Mouse (Mus musculus) kidney, embryonic 15.5 days (tissue): ENCODE data around the gene Dnah8. TPM values are rescaled to one million over a fixed set of nuclear protein-coding genes. Genes with fewer than 3 reads are reported as not detected.

Experiments
- ATAC-seq: fragments of 200-750 bp; cut with Nextera tagmentation; replicated peaks from 2 replicates; pipeline ENCODE4 v1.8.0; 2017; ENCODE audit warnings: moderate TSS enrichment; ENCODE audit not compliant: low FRiP score
- H3K27ac ChIP-seq: fragments of 300-500 bp; sonication (generic); 2 replicates; pipeline ENCODE4 v1.5.1; 2015; ENCODE audit warnings: mild to moderate bottlenecking, inconsistent platforms
- H3K27me3 ChIP-seq: fragments of 300-500 bp; sonication (generic); 2 replicates; pipeline ENCODE4 v1.6.1; 2015; ENCODE audit warnings: inconsistent platforms
- H3K36me3 ChIP-seq: fragments of 300-500 bp; sonication (generic); 2 replicates; pipeline ENCODE4 v1.6.1; 2015; ENCODE audit warnings: inconsistent platforms
- H3K4me1 ChIP-seq: fragments of 300-500 bp; sonication (generic); 2 replicates; pipeline ENCODE4 v1.6.1; 2015; ENCODE audit warnings: inconsistent platforms
- H3K4me2 ChIP-seq: fragments of 300-500 bp; sonication (generic); 2 replicates; pipeline ENCODE4 v1.6.1; 2015; ENCODE audit warnings: moderate library complexity, mild to moderate bottlenecking, inconsistent platforms
- H3K4me3 ChIP-seq: fragments of 300-500 bp; sonication (generic); replicated peaks from 2 replicates; pipeline ENCODE4 v1.5.1; 2015; ENCODE audit warnings: mild to moderate bottlenecking, inconsistent platforms
- H3K9ac ChIP-seq: fragments of 300-500 bp; sonication (generic); 2 replicates; pipeline ENCODE4 v1.6.1; 2015; ENCODE audit warnings: mild to moderate bottlenecking, inconsistent platforms
- H3K9me3 ChIP-seq: fragments of 300-500 bp; sonication (generic); replicated peaks from 2 replicates; pipeline ENCODE4 v1.6.1; 2016; ENCODE audit warnings: inconsistent platforms
- WGBS: fragments of 180-500 bp; shearing (Covaris S2); methylation state at CpG from one replicate; pipeline ENCODE4 v1.1.7; 2015; ENCODE audit warnings: mixed read lengths; 5-methylcytosine and 5-hydroxymethylcytosine counted together
- polyA plus RNA-seq: library from polyadenylated mRNA; unstranded; fragments of >200 nt; fragmentation: Nextera tagmentation; extraction: Ambion mirVana; gene quantifications from 2 replicates; pipeline ENCODE4 v1.2.1, GENCODE M21; 2015

The Dnah8 gene
- polyA plus RNA-seq, 1 experiment from 2014 or later: 0.91 TPM

DNA sequence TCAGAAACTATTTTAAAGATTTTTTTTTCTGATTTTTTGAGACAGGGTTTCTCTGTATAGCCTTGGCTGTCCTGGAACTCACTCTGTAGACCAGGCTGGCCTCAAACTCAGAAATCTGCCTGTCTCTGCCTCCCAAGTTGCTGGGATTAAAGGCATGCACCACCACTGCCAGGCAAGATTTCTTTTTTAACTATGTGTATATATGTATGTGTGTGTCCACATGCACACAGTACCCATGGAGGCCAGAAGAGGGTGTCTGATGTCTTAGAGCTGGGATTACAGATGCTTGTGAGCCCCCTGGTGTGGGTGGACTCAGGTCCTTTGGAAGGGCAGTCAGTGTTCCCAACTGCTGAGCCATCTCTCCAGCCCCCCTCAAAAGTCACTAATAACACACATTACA lies 150.3 kb downstream of the Dnah8 start:
- no peaks in the 10 kb centered on the region for H3K4me1 ChIP-seq
- H3K9ac ChIP-seq: no peak overlapping the region
- no peaks in the 10 kb centered on the region for H3K9me3 ChIP-seq
- H3K4me2 ChIP-seq: no peak overlapping the region
- no peak overlapping the region for H3K4me3 ChIP-seq
- H3K27me3 ChIP-seq: no peaks in the 10 kb centered on the region
- H3K27ac ChIP-seq: no peak overlapping the region
- H3K36me3 ChIP-seq: no peaks in the 10 kb centered on the region
- no peak for ATAC-seq

- H3K4me3 ChIP-seq: no peak overlapping the region
- no peaks in the 10 kb centered on the region for H3K36me3 ChIP-seq
- WGBS: 19% methylated on average over 5 of the region's 5 CpGs
- H3K4me2 ChIP-seq: no peak overlapping the region
- ATAC-seq: no peak
- H3K9ac ChIP-seq: no peak overlapping the region
- H3K4me1 ChIP-seq: no peaks in the 10 kb centered on the region
- no peak overlapping the region for H3K27ac ChIP-seq
- H3K9me3 ChIP-seq: no peaks in the 10 kb centered on the region
- H3K27me3 ChIP-seq: no peaks in the 10 kb centered on the region
These were observed 150.9 kb downstream of the Dnah8 start for GRCm38 (mm10) chr17:30775096-30775495.

GRCm38 (mm10) chr17:30781046-30781445 lies 156.9 kb downstream of the Dnah8 start:
- Histone ChIP-seq H3K9ac (no peak overlapping the region), H3K9me3 (no peaks in the 10 kb centered on the region), H3K36me3 (no peaks in the 10 kb centered on the region), H3K4me1 (peaks cover 3% of the 10 kb centered on the region; the same call in 1 of the 2 replicates), H3K27ac (no peak overlapping the region), H3K4me2 (no peak overlapping the region), H3K4me3 (no peak overlapping the region), H3K27me3 (no peaks in the 10 kb centered on the region)
- no peak for ATAC-seq
- WGBS: 74% methylated on average over 8 of the region's 8 CpGs

DNA sequence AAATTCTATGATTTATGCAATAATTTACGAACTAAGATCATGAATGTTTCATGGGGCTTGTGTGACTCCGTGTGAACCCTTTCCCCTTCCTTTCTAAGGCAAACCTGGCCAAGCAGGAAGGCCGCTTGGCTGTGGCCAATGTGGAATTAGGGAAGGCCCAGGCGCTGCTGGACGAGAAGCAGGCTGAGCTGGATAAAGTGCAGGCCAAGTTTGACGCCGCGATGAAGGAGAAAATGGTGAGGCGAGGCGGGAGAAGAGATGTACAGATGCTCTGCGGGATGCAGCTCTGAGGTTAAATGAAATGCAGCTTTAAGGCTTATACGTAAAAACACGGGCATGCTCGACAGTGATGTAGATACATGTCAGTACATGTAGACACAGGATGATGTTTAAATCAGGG lies 158.1 kb downstream of the Dnah8 start:
- Histone ChIP-seq H3K9ac (no peak overlapping the region), H3K4me1 (peaks cover 3% of the 10 kb centered on the region; the same call in 1 of the 2 replicates), H3K27me3 (no peaks in the 10 kb centered on the region), H3K4me3 (no peak overlapping the region), H3K9me3 (no peaks in the 10 kb centered on the region), H3K4me2 (no peak overlapping the region), H3K36me3 (no peaks in the 10 kb centered on the region), H3K27ac (no peak overlapping the region)
- no peak for ATAC-seq
- WGBS: 74% methylated on average over 14 of the region's 14 CpGs

- Histone ChIP-seq H3K27me3 (no peaks in the 10 kb centered on the region), H3K36me3 (no peaks in the 10 kb centered on the region), H3K27ac (no peak overlapping the region), H3K9ac (no peak overlapping the region), H3K4me2 (no peak overlapping the region), H3K4me3 (no peak overlapping the region), H3K4me1 (peaks cover 3% of the 10 kb centered on the region; the same call in 1 of the 2 replicates), H3K9me3 (no peaks in the 10 kb centered on the region)
- no peak for ATAC-seq
- WGBS: 89% methylated on average over 8 of the region's 8 CpGs
These were observed 164.2 kb downstream of the Dnah8 start for GRCm38 (mm10) chr17:30788361-30788760.

GRCm38 (mm10) chr17:30790816-30791215 lies 166.7 kb downstream of the Dnah8 start:
- no peak overlapping the region for H3K27ac ChIP-seq
- H3K4me2 ChIP-seq: no peak overlapping the region
- ATAC-seq: no peak
- no peak overlapping the region for H3K9ac ChIP-seq
- H3K9me3 ChIP-seq: no peaks in the 10 kb centered on the region
- H3K27me3 ChIP-seq: no peaks in the 10 kb centered on the region
- H3K4me1 ChIP-seq: peaks cover under 1% of the 10 kb centered on the region; the same call in 1 of the 2 replicates
- H3K4me3 ChIP-seq: no peak overlapping the region
- H3K36me3 ChIP-seq: no peaks in the 10 kb centered on the region
- WGBS: 92% methylated on average over 7 of the region's 7 CpGs

- WGBS: 82% methylated on average over 6 of the region's 6 CpGs
- Histone ChIP-seq H3K27ac (no peak overlapping the region), H3K4me2 (no peak overlapping the region), H3K4me3 (no peak overlapping the region), H3K9ac (no peak overlapping the region), H3K36me3 (no peaks in the 10 kb centered on the region), H3K9me3 (no peaks in the 10 kb centered on the region), H3K4me1 (no peaks in the 10 kb centered on the region), H3K27me3 (no peaks in the 10 kb centered on the region)
- no peak for ATAC-seq
These were observed 168.2 kb downstream of the Dnah8 start for GRCm38 (mm10) chr17:30792396-30792795.

DNA sequence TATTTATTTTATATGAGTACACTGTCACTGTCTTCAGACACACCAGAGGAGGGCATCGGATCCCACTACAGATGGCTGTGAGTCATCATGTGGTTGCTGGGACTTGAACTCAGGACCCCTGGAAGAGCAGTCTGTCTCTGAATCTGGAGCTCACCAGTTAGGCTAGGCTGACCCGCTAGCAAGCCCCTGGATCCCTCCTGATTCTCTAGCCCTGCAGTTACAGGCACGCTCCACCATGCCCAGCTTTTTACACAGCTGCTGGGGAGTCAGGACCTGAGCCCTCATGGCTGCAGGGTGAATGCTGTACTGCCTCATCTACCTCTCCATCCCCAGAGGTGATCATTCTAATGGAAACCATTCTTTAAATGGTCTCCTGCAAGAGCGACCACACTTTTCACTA lies 172.5 kb downstream of the Dnah8 start:
- ATAC-seq: no peak
- Histone ChIP-seq H3K9me3 (no peaks in the 10 kb centered on the region), H3K4me1 (no peaks in the 10 kb centered on the region), H3K4me3 (no peak overlapping the region), H3K27ac (no peak overlapping the region), H3K36me3 (no peaks in the 10 kb centered on the region), H3K9ac (no peak overlapping the region), H3K4me2 (no peak overlapping the region), H3K27me3 (no peaks in the 10 kb centered on the region)
- 85% methylated on average over 4 of the region's 4 CpGs for WGBS

DNA sequence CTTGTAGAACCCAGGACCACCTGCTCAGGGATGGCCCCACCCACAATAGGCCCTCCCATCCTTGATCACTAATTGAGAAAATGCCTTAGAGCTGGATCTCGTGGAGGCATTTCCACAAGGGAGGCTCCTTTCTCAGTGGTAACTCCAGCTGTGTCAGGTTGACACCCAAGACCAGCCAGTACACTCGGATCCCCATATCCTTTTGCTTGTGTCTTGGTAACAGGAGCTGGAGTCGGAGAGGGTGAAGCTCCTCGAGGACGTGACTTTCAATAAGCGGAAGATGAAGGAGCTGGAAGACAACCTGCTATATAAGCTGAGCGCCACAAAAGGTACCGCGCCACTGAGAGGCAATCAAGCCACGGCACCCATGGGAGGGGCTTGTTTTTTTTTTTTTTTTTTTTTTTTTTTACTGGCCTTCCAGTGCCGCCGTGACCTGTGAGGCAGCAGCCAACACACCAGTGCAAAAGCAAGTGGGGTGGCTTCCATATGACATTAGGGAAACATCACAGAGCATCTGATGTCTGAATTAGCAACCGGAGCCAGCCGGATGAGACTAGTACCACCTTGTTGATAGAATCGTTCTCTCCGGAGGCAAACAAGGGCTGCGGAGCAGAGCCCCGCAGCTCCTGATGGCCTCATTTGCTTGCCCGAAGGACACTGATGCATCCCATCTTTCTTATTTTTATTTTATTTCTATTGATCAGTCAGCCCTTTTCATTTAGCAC lies 176.3 kb downstream of the Dnah8 start:
- Histone ChIP-seq H3K27ac (no peak overlapping the region), H3K4me1 (no peaks in the 10 kb centered on the region), H3K36me3 (no peaks in the 10 kb centered on the region), H3K4me2 (no peak overlapping the region), H3K27me3 (peaks cover 8% of the 10 kb centered on the region), H3K9ac (no peak overlapping the region), H3K9me3 (no peaks in the 10 kb centered on the region; the same call in 1 of the 2 replicates), H3K4me3 (no peak overlapping the region)
- 80% methylated on average over 19 of the region's 19 CpGs for WGBS
- no peak for ATAC-seq

GRCm38 (mm10) chr17:30803668-30804067 lies 179.5 kb downstream of the Dnah8 start:
- peaks cover 30% of the 10 kb centered on the region for H3K27me3 ChIP-seq
- 93% methylated on average over 9 of the region's 9 CpGs for WGBS
- H3K4me1 ChIP-seq: no peaks in the 10 kb centered on the region
- ATAC-seq: no peak
- no peak overlapping the region for H3K9ac ChIP-seq
- H3K4me3 ChIP-seq: no peak overlapping the region
- H3K36me3 ChIP-seq: no peaks in the 10 kb centered on the region
- H3K9me3 ChIP-seq: no peaks in the 10 kb centered on the region; the same call in 1 of the 2 replicates
- H3K27ac ChIP-seq: no peak overlapping the region
- no peak overlapping the region for H3K4me2 ChIP-seq

GRCm38 (mm10) chr17:30804955-30805354 lies 180.8 kb downstream of the Dnah8 start:
- no peak for ATAC-seq
- no peaks in the 10 kb centered on the region; the same call in 1 of the 2 replicates for H3K9me3 ChIP-seq
- no peak overlapping the region for H3K27ac ChIP-seq

GRCm38 (mm10) chr17:30805511-30806059 lies 181.4 kb downstream of the Dnah8 start:
- no peaks in the 10 kb centered on the region for H3K4me1 ChIP-seq
- no peak for ATAC-seq
- H3K27ac ChIP-seq: no peak overlapping the region
- no peaks in the 10 kb centered on the region for H3K36me3 ChIP-seq
- no peak overlapping the region for H3K4me2 ChIP-seq
- H3K27me3 ChIP-seq: peaks cover 42% of the 10 kb centered on the region
- no peak overlapping the region for H3K9ac ChIP-seq
- no peaks in the 10 kb centered on the region; the same call in 1 of the 2 replicates for H3K9me3 ChIP-seq
- no peak overlapping the region for H3K4me3 ChIP-seq
- WGBS: 26% methylated on average over 12 of the region's 12 CpGs

More at GRCm38 (mm10) chr17:30804955-30805354, 180.8 kb downstream of the Dnah8 start:
- Histone ChIP-seq H3K36me3 (no peaks in the 10 kb centered on the region), H3K27me3 (peaks cover 36% of the 10 kb centered on the region), H3K4me3 (no peak overlapping the region), H3K9ac (no peak overlapping the region), H3K4me2 (no peak overlapping the region), H3K4me1 (no peaks in the 10 kb centered on the region)
- WGBS: 42% methylated on average over 8 of the region's 8 CpGs
